Mouse (Mus musculus): ENCODE measurements at regions not wholly inside any gene's neighbourhood (a gene's known extent, or its start where the extent isn't known, plus 50 kb on each side); places are given as distances from the start of the nearest gene placed in this dataset.

GRCm38 (mm10) chr19:49115484-49115883, 909.7 kb downstream of the Sorcs3 start:
- H3K36me3 ChIP-seq (ENCODE audit: control insufficient read depth, insufficient read depth, low read length) = no peaks in the 10 kb centered on the region
- no peak overlapping the region for H3K27ac ChIP-seq (ENCODE audit: low read length)
- 61% methylated on average over 1 of the region's 1 CpGs for WGBS
- no peak overlapping the region for H3K9ac ChIP-seq (ENCODE audit: low read length)
- no peak overlapping the region for H3K4me2 ChIP-seq (ENCODE audit: low read depth, low read length)
- H3K4me1 ChIP-seq (replicated peaks; ENCODE audit: control insufficient read depth, insufficient read depth, low read length) = no peaks in the 10 kb centered on the region
- H3K4me3 ChIP-seq (ENCODE audit: low read length) = no peak overlapping the region
- no peaks in the 10 kb centered on the region for H3K9me3 ChIP-seq (ENCODE audit: control insufficient read depth, low read length)
- H3K27me3 ChIP-seq (ENCODE audit: control insufficient read depth, insufficient read depth, low read depth, low read length) = no peaks in the 10 kb centered on the region
- ATAC-seq (ENCODE audit: low read depth) = no peak

DNA sequence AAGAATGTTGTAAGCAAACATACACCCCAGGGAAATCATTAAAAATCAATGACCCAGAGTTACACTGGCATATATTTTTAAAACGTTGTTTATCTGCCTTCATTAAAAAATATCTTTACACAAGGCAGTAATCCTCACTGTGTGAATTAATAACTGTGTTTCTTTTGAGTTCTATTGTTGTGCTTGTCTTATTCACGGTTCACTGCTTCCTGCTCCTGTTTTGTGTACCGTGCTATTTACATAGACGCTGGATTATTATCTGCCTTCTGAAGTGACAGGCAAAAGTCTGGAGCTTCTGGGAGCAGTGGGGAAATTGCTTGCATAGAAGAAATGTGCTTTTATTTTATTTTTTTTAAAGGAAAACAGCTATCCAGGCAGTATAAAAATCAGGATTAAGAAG, 925.8 kb downstream of the Sorcs3 start:
- Histone ChIP-seq H3K27ac (ENCODE audit: low read length) (no peak overlapping the region), H3K9ac (ENCODE audit: low read length) (no peak overlapping the region), H3K27me3 (ENCODE audit: control insufficient read depth, insufficient read depth, low read depth, low read length) (no peaks in the 10 kb centered on the region), H3K4me2 (ENCODE audit: low read depth, low read length) (no peak overlapping the region), H3K9me3 (ENCODE audit: control insufficient read depth, low read length) (no peaks in the 10 kb centered on the region), H3K4me1 (replicated peaks; ENCODE audit: control insufficient read depth, insufficient read depth, low read length) (no peaks in the 10 kb centered on the region), H3K4me3 (ENCODE audit: low read length) (no peak overlapping the region), H3K36me3 (ENCODE audit: control insufficient read depth, insufficient read depth, low read length) (no peaks in the 10 kb centered on the region)
- WGBS = 47% methylated on average over 4 of the region's 4 CpGs
- no peak for ATAC-seq (ENCODE audit: low read depth)

- Histone ChIP-seq H3K4me2 (ENCODE audit: low read depth, low read length) (no peak overlapping the region), H3K4me3 (ENCODE audit: low read length) (no peak overlapping the region), H3K4me1 (replicated peaks; ENCODE audit: control insufficient read depth, insufficient read depth, low read length) (no peaks in the 10 kb centered on the region), H3K9ac (ENCODE audit: low read length) (no peak overlapping the region), H3K27ac (ENCODE audit: low read length) (no peak overlapping the region), H3K36me3 (ENCODE audit: control insufficient read depth, insufficient read depth, low read length) (no peaks in the 10 kb centered on the region), H3K27me3 (ENCODE audit: control insufficient read depth, insufficient read depth, low read depth, low read length) (no peaks in the 10 kb centered on the region), H3K9me3 (ENCODE audit: control insufficient read depth, low read length) (no peaks in the 10 kb centered on the region)
- no peak for ATAC-seq (ENCODE audit: low read depth)
- WGBS = 44% methylated on average over 2 of the region's 2 CpGs
Measured at GRCm38 (mm10) chr19:49172078-49172477, 966.3 kb downstream of the Sorcs3 start.

GRCm38 (mm10) chr19:49207971-49208370, 1002.1 kb downstream of the Sorcs3 start:
- no peak for ATAC-seq (ENCODE audit: low read depth)
- Histone ChIP-seq H3K9me3 (ENCODE audit: control insufficient read depth, low read length) (no peaks in the 10 kb centered on the region), H3K4me1 (replicated peaks; ENCODE audit: control insufficient read depth, insufficient read depth, low read length) (no peaks in the 10 kb centered on the region), H3K36me3 (ENCODE audit: control insufficient read depth, insufficient read depth, low read length) (no peaks in the 10 kb centered on the region), H3K4me2 (ENCODE audit: low read depth, low read length) (no peak overlapping the region), H3K4me3 (ENCODE audit: low read length) (no peak overlapping the region), H3K9ac (ENCODE audit: low read length) (no peak overlapping the region), H3K27me3 (ENCODE audit: control insufficient read depth, insufficient read depth, low read depth, low read length) (no peaks in the 10 kb centered on the region), H3K27ac (ENCODE audit: low read length) (no peak overlapping the region)
- WGBS = 33% methylated on average over 3 of the region's 3 CpGs

DNA sequence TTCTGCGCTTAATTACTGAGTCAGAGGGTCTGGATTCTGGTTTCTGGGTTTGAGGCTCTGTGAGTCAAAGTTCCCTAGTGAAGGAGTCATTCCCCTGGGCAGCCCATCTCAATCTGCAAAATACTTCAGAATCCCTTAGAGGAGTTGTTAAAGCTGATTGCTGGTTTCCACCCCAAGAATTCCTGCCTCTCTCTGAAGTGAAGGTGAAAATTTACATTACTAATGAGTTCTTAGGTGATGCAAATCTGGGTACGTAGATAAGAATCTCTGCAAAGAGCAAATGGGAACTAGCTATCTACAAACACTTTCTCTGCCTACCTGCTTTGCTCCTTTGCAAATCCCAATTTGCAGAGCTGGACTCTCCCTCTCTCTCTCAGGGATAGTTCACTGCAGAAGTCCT, 1036.8 kb downstream of the Sorcs3 start:
- Histone ChIP-seq H3K4me3 (ENCODE audit: low read length) (no peak overlapping the region), H3K27me3 (ENCODE audit: control insufficient read depth, insufficient read depth, low read depth, low read length) (no peaks in the 10 kb centered on the region), H3K36me3 (ENCODE audit: control insufficient read depth, insufficient read depth, low read length) (no peaks in the 10 kb centered on the region), H3K4me2 (ENCODE audit: low read depth, low read length) (no peak overlapping the region), H3K9me3 (ENCODE audit: control insufficient read depth, low read length) (no peaks in the 10 kb centered on the region), H3K4me1 (replicated peaks; ENCODE audit: control insufficient read depth, insufficient read depth, low read length) (no peaks in the 10 kb centered on the region), H3K9ac (ENCODE audit: low read length) (no peak overlapping the region), H3K27ac (ENCODE audit: low read length) (no peak overlapping the region)
- no peak for ATAC-seq (ENCODE audit: low read depth)
- 53% methylated on average over 2 of the region's 2 CpGs for WGBS

GRCm38 (mm10) chr19:49245114-49245714, 1039.4 kb downstream of the Sorcs3 start:
- Histone ChIP-seq H3K4me2 (ENCODE audit: low read depth, low read length) (no peak overlapping the region), H3K27ac (ENCODE audit: low read length) (no peak overlapping the region), H3K4me3 (ENCODE audit: low read length) (no peak overlapping the region), H3K36me3 (ENCODE audit: control insufficient read depth, insufficient read depth, low read length) (no peaks in the 10 kb centered on the region), H3K4me1 (replicated peaks; ENCODE audit: control insufficient read depth, insufficient read depth, low read length) (no peaks in the 10 kb centered on the region), H3K27me3 (ENCODE audit: control insufficient read depth, insufficient read depth, low read depth, low read length) (no peaks in the 10 kb centered on the region), H3K9me3 (ENCODE audit: control insufficient read depth, low read length) (no peaks in the 10 kb centered on the region), H3K9ac (ENCODE audit: low read length) (no peak overlapping the region)
- no peak for ATAC-seq (ENCODE audit: low read depth)
- WGBS = 60% methylated on average over 3 of the region's 3 CpGs

DNA sequence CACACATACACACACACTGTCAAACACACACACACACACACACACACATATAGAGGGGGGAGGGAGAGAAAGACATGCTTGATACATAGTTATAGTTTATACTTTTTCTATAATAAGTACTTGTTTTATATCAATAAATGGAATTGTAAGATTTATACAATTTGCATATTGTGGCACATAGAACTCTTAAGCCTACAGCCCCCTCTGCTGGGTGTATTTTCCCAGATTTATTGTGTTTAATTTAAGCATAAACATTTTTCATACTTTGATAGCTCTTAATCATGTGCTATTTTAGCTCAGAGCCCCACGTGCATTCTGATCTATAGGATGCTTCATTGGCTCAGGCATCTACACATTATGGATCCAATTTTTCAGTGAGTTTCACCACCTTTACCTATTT, 1058.8 kb downstream of the Sorcs3 start:
- no peak for ATAC-seq (ENCODE audit: low read depth)
- Histone ChIP-seq H3K4me1 (replicated peaks; ENCODE audit: control insufficient read depth, insufficient read depth, low read length) (peaks cover 4% of the 10 kb centered on the region; the same call in 1 of the 2 replicates), H3K27me3 (ENCODE audit: control insufficient read depth, insufficient read depth, low read depth, low read length) (no peaks in the 10 kb centered on the region), H3K36me3 (ENCODE audit: control insufficient read depth, insufficient read depth, low read length) (no peaks in the 10 kb centered on the region), H3K27ac (ENCODE audit: low read length) (no peak overlapping the region), H3K9me3 (ENCODE audit: control insufficient read depth, low read length) (no peaks in the 10 kb centered on the region), H3K9ac (ENCODE audit: low read length) (no peak overlapping the region), H3K4me3 (ENCODE audit: low read length) (no peak overlapping the region), H3K4me2 (ENCODE audit: low read depth, low read length) (no peak overlapping the region)
- WGBS = 37% methylated on average over 1 of the region's 1 CpGs

GRCm38 (mm10) chr19:49267864-49268480, 1062.1 kb downstream of the Sorcs3 start:
- ATAC-seq (ENCODE audit: low read depth) = peak; percentile 94
- H3K4me1 ChIP-seq (replicated peaks; ENCODE audit: control insufficient read depth, insufficient read depth, low read length) = peaks cover 4% of the 10 kb centered on the region; the same call in 1 of the 2 replicates
- WGBS = 31% methylated on average over 8 of the region's 8 CpGs
- no peaks in the 10 kb centered on the region for H3K9me3 ChIP-seq (ENCODE audit: control insufficient read depth, low read length)
- H3K4me3 ChIP-seq (ENCODE audit: low read length) = no peak overlapping the region
- no peak overlapping the region for H3K9ac ChIP-seq (ENCODE audit: low read length)
- H3K4me2 ChIP-seq (ENCODE audit: low read depth, low read length) = no peak overlapping the region
- peak overlapping the region; percentile 58 for H3K27ac ChIP-seq (ENCODE audit: low read length)
- no peaks in the 10 kb centered on the region for H3K36me3 ChIP-seq (ENCODE audit: control insufficient read depth, insufficient read depth, low read length)
- no peaks in the 10 kb centered on the region for H3K27me3 ChIP-seq (ENCODE audit: control insufficient read depth, insufficient read depth, low read depth, low read length)

GRCm38 (mm10) chr19:49282626-49283261, 1076.9 kb downstream of the Sorcs3 start:
- H3K4me3 ChIP-seq (ENCODE audit: low read length) = no peak overlapping the region
- no peaks in the 10 kb centered on the region for H3K4me1 ChIP-seq (replicated peaks; ENCODE audit: control insufficient read depth, insufficient read depth, low read length)
- 69% methylated on average over 8 of the region's 8 CpGs for WGBS
- no peaks in the 10 kb centered on the region for H3K27me3 ChIP-seq (ENCODE audit: control insufficient read depth, insufficient read depth, low read depth, low read length)
- H3K27ac ChIP-seq (ENCODE audit: low read length) = no peak overlapping the region
- ATAC-seq (ENCODE audit: low read depth) = no peak
- H3K9ac ChIP-seq (ENCODE audit: low read length) = no peak overlapping the region
- H3K4me2 ChIP-seq (ENCODE audit: low read depth, low read length) = no peak overlapping the region
- H3K36me3 ChIP-seq (ENCODE audit: control insufficient read depth, insufficient read depth, low read length) = no peaks in the 10 kb centered on the region
- H3K9me3 ChIP-seq (ENCODE audit: control insufficient read depth, low read length) = no peaks in the 10 kb centered on the region

Data from lung, embryonic 16.5 days (tissue).